Mouse (Mus musculus) left cerebral cortex, postnatal 10 days (tissue): ENCODE measurements around the gene Asb14. TPM values are rescaled to one million over a fixed set of nuclear protein-coding genes. Genes with fewer than 3 reads are reported as not detected.
"Not testable (repeated sequence)": the region's sequence is repeated elsewhere in the genome, so short reads cannot be mapped to it uniquely, and the experiment has no call there.

Experiments used
- DNase-seq, 2 experiments: peaks; one replicate each; pipeline ENCODE4 v3.0.0; 2021 to 2022; ENCODE audit warnings: low spot score in 2 of 2, mixed read lengths in 1 of 2; ENCODE audit errors: extremely low spot score in 1 of 2
- intact Hi-C: fragments of 180-260 bp; cut with DNase I; formaldehyde crosslinking; loops from one replicate; pipeline ENCODE4 v1.15.1; 2025
- total RNA-seq, 2 experiments: library from RNA; stranded (reverse); gene quantifications; 2 replicates each; pipeline ENCODE4 v1.2.3; 2021

The Asb14 gene
- total RNA-seq, 2 experiments from 2014 or later, result 0.73 TPM; not detected in 1

DNA sequence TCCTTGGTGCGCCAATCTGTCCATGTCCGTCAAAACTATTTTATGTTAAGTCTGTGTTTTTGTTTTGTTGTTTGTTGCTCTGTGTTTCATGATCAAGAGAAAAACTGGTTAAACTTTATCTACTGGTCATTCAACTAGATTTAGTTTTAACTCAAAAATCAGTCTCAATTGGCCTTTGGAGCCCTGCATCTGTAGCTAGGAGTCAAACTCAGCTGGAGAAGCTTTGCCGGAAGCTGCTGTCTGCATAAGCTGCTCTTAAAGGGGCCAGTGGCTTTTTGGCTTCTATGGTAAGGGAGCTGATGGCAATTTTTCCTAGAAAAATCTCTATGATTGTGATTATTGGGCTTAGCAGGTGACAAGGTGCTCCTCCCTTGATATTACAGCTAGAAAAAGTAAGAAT, 40.5 kb downstream of the Asb14 start:
- intact Hi-C loops, result no loop called here

DNA sequence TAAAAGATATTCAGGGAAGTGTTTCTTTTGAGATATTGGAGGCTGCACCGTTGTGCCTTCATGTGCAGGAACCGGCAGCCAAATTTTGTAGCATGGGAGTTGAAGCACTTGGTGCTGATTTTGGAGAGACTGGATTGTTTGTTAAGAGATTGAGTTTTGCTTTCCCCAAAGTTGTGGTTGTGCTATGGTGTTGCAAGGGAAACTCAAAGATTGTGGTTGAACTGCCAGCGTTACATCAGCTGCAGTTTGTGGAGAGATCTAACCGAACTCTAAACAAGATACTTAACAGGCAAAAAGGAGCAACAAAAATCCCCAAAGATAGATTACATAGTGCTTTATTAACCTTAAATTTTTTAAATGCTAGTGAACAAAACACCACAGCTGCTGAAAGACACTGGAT, 41.2 kb downstream of the Asb14 start:
- intact Hi-C loops, result no loop called here
- DNase-seq, result no peak

More for the DNA sequence above, 40.5 kb downstream of the Asb14 start:
- no peak for DNase-seq

DNA sequence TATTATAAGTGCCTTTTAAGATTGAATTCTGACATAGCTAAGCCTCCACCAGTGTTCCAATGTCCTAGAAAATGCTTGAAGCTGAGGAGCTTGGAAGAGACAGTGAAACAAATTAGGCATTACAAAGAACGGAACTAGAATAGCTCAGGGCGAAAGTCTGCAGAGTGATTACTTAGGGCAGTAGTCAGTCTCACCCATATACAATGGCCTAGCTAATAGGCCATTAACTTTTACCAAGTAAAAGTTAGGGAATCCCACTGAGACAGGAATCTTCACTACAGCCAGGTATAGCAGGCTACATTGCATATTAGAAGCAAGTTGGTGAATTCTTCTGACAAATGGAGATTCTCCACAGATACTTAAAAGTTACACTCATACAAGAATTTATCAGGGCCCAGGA, 61.8 kb downstream of the Asb14 start:
- intact Hi-C loops, DNase-seq: not testable (repeated sequence)

DNA sequence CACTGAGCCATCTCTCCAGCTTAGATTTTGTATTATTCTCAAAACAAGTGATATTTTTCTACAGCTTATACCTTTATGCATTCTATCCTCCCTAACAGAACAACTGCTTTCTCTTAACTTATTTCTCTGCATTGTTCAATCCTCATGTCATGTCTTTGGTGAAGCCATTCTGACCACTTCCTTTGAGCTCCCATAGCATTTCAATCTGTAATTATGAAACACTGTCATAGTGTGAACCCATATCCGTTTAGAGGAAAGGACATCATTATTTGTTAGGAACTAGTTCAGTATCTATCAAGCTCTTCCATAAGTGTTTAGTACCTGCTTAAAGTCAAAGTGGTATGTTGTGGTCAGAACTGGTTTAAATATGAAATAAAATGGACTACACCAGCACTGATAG, 66.2 kb downstream of the Asb14 start:
- intact Hi-C loops, result no loop called here

More for the DNA sequence above, 66.2 kb downstream of the Asb14 start:
- DNase-seq, result no peak

Other genes starting within 250 kb of the Asb14 start
- 10 to 100 TPM; 10.2 to 10.3 TPM for gene Pde12, start 224.7 kb upstream of the Asb14 start, total RNA-seq
- gene Dnah12, start 201.3 kb upstream of the Asb14 start, total RNA-seq, result under 1 TPM; 0.26 to 0.62 TPM
- gene Appl1, start 76.7 kb downstream of the Asb14 start, total RNA-seq, result 10 to 100 TPM; 58.0 to 61.3 TPM
- not detected for gene Hesx1, start 99.9 kb downstream of the Asb14 start, total RNA-seq
- 1 to 10 TPM; 3.3 to 4.3 TPM for gene Il17rd, start 144.4 kb downstream of the Asb14 start, total RNA-seq
- gene Arhgef3, start 220.3 kb downstream of the Asb14 start, total RNA-seq, result 10 to 100 TPM; 37.4 to 41.2 TPM